Mouse (Mus musculus) hindbrain, embryonic 13.5 days (tissue): ENCODE data around the gene Ormdl2. TPM values are rescaled to one million over a fixed set of nuclear protein-coding genes. Genes with fewer than 3 reads are reported as not detected.

Experiments used
- polyA plus RNA-seq: library from polyadenylated mRNA; unstranded; fragments of >200 nt; fragmentation: Nextera tagmentation; extraction: Ambion mirVana; gene quantifications from 2 replicates; pipeline ENCODE4 v1.2.1, GENCODE M21; 2015

Ormdl2 gene
- polyA plus RNA-seq, 1 experiment from 2014 or later, result 34.4 TPM

Other genes with a start within 250 kb of the Ormdl2 start
- gene Erbb3, start 232.0 kb downstream of the Ormdl2 start, polyA plus RNA-seq, result 3.0 and 3.5 TPM in 2 replicates
- 482 and 485 TPM in 2 replicates for gene Rps26, start 194.9 kb downstream of the Ormdl2 start, polyA plus RNA-seq
- 14.6 and 15.2 TPM in 2 replicates for gene Ikzf4, start 175.7 kb downstream of the Ormdl2 start, polyA plus RNA-seq
- gene Suox, start 147.6 kb downstream of the Ormdl2 start, polyA plus RNA-seq, result 14.4 and 14.6 TPM in 2 replicates
- gene Rab5b, start 125.4 kb downstream of the Ormdl2 start, polyA plus RNA-seq, result 99.1 and 101 TPM in 2 replicates
- gene Pmel, start 117.5 kb downstream of the Ormdl2 start, polyA plus RNA-seq, result 0.32 and 0.70 TPM in 2 replicates
- 26.0 and 26.7 TPM in 2 replicates for gene Cdk2, start 116.6 kb downstream of the Ormdl2 start, polyA plus RNA-seq
- gene Dgka, start 76.8 kb downstream of the Ormdl2 start, polyA plus RNA-seq, result 6.5 and 7.0 TPM in 2 replicates
- gene Pym1, start 73.8 kb downstream of the Ormdl2 start, polyA plus RNA-seq, result 46.5 and 50.0 TPM in 2 replicates
- gene Mmp19, start 30.7 kb downstream of the Ormdl2 start, polyA plus RNA-seq, result 0.51 and 0.71 TPM in 2 replicates
- 57.5 and 59.5 TPM in 2 replicates for gene Dnajc14, start 17.6 kb downstream of the Ormdl2 start, polyA plus RNA-seq
- gene Tmem198b, start 17.3 kb downstream of the Ormdl2 start, polyA plus RNA-seq, result 17.9 and 18.8 TPM in 2 replicates
- gene Sarnp, start 4.3 kb downstream of the Ormdl2 start, polyA plus RNA-seq, result 185 and 190 TPM in 2 replicates
- gene Gdf11, start 70.1 kb upstream of the Ormdl2 start, polyA plus RNA-seq, result 10.2 and 10.3 TPM in 2 replicates
- gene Cd63, start 79.3 kb upstream of the Ormdl2 start, polyA plus RNA-seq, result 198 and 229 TPM in 2 replicates
- 16.6 and 19.3 TPM in 2 replicates for gene Rdh5, start 101.2 kb upstream of the Ormdl2 start, polyA plus RNA-seq
- gene Bloc1s1, start 102.4 kb upstream of the Ormdl2 start, polyA plus RNA-seq, result 281 and 286 TPM in 2 replicates
- gene Itga7, start 112.2 kb upstream of the Ormdl2 start, polyA plus RNA-seq, result 5.2 and 6.3 TPM in 2 replicates
- not detected in 2 replicates for gene Mettl7b, start 139.3 kb upstream of the Ormdl2 start, polyA plus RNA-seq
- gene Olfr9, start 167.8 kb upstream of the Ormdl2 start, polyA plus RNA-seq, result not detected in 2 replicates
- gene Olfr763, start 189.1 kb upstream of the Ormdl2 start, polyA plus RNA-seq, result not detected in 2 replicates
- gene Olfr764-ps1, start 218.3 kb upstream of the Ormdl2 start, polyA plus RNA-seq, result not detected in 2 replicates
- not detected in 2 replicates for gene Olfr765, start 228.4 kb upstream of the Ormdl2 start, polyA plus RNA-seq
- not detected in 2 replicates for gene Olfr766-ps1, start 247.3 kb upstream of the Ormdl2 start, polyA plus RNA-seq